Mouse (Mus musculus): Measurements from ENCODE around the gene Wnt5b.

- TF ChIP-seq POLR2A (IDR thresholded peaks at IDR 0.05; ENCODE audit: borderline replicate concordance, control insufficient read depth, low read depth, low read length) (no peak), CTCF (IDR thresholded peaks at IDR 0.05; ENCODE audit: control insufficient read depth, insufficient read depth, low read length) (no peak)
Measured at GRCm38 (mm10) chr6:119408582-119408981, 135.6 kb downstream of the Wnt5b start.

Measured in bone marrow, adult 2 months (tissue).